Mouse (Mus musculus) neural tube, embryonic 12.5 days (tissue): ENCODE measurements around the gene Adig. TPM values are rescaled to one million over a fixed set of nuclear protein-coding genes. Genes with fewer than 3 reads are reported as not detected.
A peak's percentile ranks its signal among the peaks of the same experiment; 100 is the strongest.

Source experiments
- ATAC-seq: fragments of 200-750 bp; cut with Nextera tagmentation; 2 replicates; pipeline ENCODE4 v1.8.0; 2017; ENCODE audit warnings: low read depth, mild to moderate bottlenecking, moderate TSS enrichment, moderate library complexity; ENCODE audit not compliant: low FRiP score
- H3K27ac ChIP-seq: fragments of 300-500 bp; sonication (generic); 2 replicates; pipeline ENCODE4 v1.5.1; 2016
- H3K27me3 ChIP-seq: fragments of 300-500 bp; sonication (generic); replicated peaks from 2 replicates; pipeline ENCODE4 v1.6.1; 2016; ENCODE audit warnings: mild to moderate bottlenecking
- H3K36me3 ChIP-seq: fragments of 300-500 bp; sonication (generic); 2 replicates; pipeline ENCODE4 v1.6.1; 2016; ENCODE audit warnings: mild to moderate bottlenecking
- H3K4me1 ChIP-seq: fragments of 300-500 bp; sonication (generic); 2 replicates; pipeline ENCODE4 v1.6.1; 2016
- H3K4me2 ChIP-seq: fragments of 300-500 bp; sonication (generic); replicated peaks from 2 replicates; pipeline ENCODE4 v1.6.1; 2016; ENCODE audit warnings: mild to moderate bottlenecking
- H3K4me3 ChIP-seq: fragments of 300-500 bp; sonication (generic); 2 replicates; pipeline ENCODE4 v1.5.1; 2016
- H3K9ac ChIP-seq: fragments of 300-500 bp; sonication (generic); 2 replicates; pipeline ENCODE4 v1.6.1; 2016; ENCODE audit warnings: mild to moderate bottlenecking
- H3K9me3 ChIP-seq: fragments of 300-500 bp; sonication (generic); 2 replicates; pipeline ENCODE4 v1.6.1; 2016; ENCODE audit warnings: mild to moderate bottlenecking
- WGBS: fragments of 180-500 bp; shearing (Covaris S2); methylation state at CpG from one replicate; pipeline ENCODE4 v1.1.7; 2016; 5-methylcytosine and 5-hydroxymethylcytosine counted together
- polyA plus RNA-seq: library from polyadenylated mRNA; unstranded; fragments of >200 nt; fragmentation: Nextera tagmentation; extraction: Ambion mirVana; gene quantifications from 2 replicates; pipeline ENCODE4 v1.2.1, GENCODE M21; 2016

Adig gene
- polyA plus RNA-seq, 1 experiment from 2014 or later, result not detected

- H3K9ac ChIP-seq, result no peak within 1 kb of the TSS
- ATAC-seq, result no peak
- no peaks in the 10 kb centered on the region for H3K27me3 ChIP-seq
- no peaks in the 10 kb centered on the region for H3K36me3 ChIP-seq
- 92% methylated on average over 10 of the region's 10 CpGs for WGBS
- H3K4me2 ChIP-seq, result no peak within 1 kb of the TSS
- H3K27ac ChIP-seq, result no peak within 1 kb of the TSS
- no peaks in the 10 kb centered on the region for H3K9me3 ChIP-seq
- no peak within 1 kb of the TSS for H3K4me3 ChIP-seq
- H3K4me1 ChIP-seq, result no peaks in the 10 kb centered on the region
Observed at GRCm38 (mm10) chr2:158512528-158512927, 10.1 kb downstream of the Adig start, which contains the start of gene Arhgap40. TSS of gene Arhgap40 (plus strand) at chr2:158512796.

GRCm38 (mm10) chr2:158513821-158514336 lies 11.5 kb downstream of the Adig start:
- H3K36me3 ChIP-seq, result no peaks in the 10 kb centered on the region
- no peak overlapping the region for H3K4me3 ChIP-seq
- WGBS, result 83% methylated on average over 12 of the region's 12 CpGs
- no peak overlapping the region for H3K27ac ChIP-seq
- H3K9me3 ChIP-seq, result no peaks in the 10 kb centered on the region
- H3K4me2 ChIP-seq, result no peak overlapping the region
- H3K4me1 ChIP-seq, result no peaks in the 10 kb centered on the region
- H3K27me3 ChIP-seq, result no peaks in the 10 kb centered on the region
- no peak overlapping the region for H3K9ac ChIP-seq
- ATAC-seq, result no peak

- no peak overlapping the region for H3K4me2 ChIP-seq
- no peaks in the 10 kb centered on the region for H3K9me3 ChIP-seq
- no peak for ATAC-seq
- no peak overlapping the region for H3K27ac ChIP-seq
- WGBS, result 74% methylated on average over 6 of the region's 6 CpGs
- no peaks in the 10 kb centered on the region for H3K36me3 ChIP-seq
- no peak overlapping the region for H3K9ac ChIP-seq
- no peaks in the 10 kb centered on the region for H3K27me3 ChIP-seq
- H3K4me3 ChIP-seq, result no peak overlapping the region
- no peaks in the 10 kb centered on the region for H3K4me1 ChIP-seq
Observed at GRCm38 (mm10) chr2:158518583-158518982, 16.2 kb downstream of the Adig start.

- 85% methylated on average over 11 of the region's 11 CpGs for WGBS
- Histone ChIP-seq H3K9ac (no peak overlapping the region), H3K36me3 (no peaks in the 10 kb centered on the region), H3K27me3 (no peaks in the 10 kb centered on the region), H3K4me1 (no peaks in the 10 kb centered on the region), H3K4me3 (no peak overlapping the region), H3K27ac (no peak overlapping the region), H3K9me3 (no peaks in the 10 kb centered on the region), H3K4me2 (no peak overlapping the region)
- ATAC-seq, result no peak
Observed at GRCm38 (mm10) chr2:158519071-158519470, 16.7 kb downstream of the Adig start.

- Histone ChIP-seq H3K4me3 (no peak overlapping the region), H3K36me3 (no peaks in the 10 kb centered on the region), H3K4me1 (no peaks in the 10 kb centered on the region), H3K4me2 (no peak overlapping the region), H3K9me3 (no peaks in the 10 kb centered on the region), H3K27ac (no peak overlapping the region), H3K9ac (no peak overlapping the region), H3K27me3 (no peaks in the 10 kb centered on the region)
- no peak for ATAC-seq
- WGBS, result 88% methylated on average over 6 of the region's 6 CpGs
Observed at GRCm38 (mm10) chr2:158519800-158520199, 17.4 kb downstream of the Adig start.

GRCm38 (mm10) chr2:158523060-158523459 lies 20.6 kb downstream of the Adig start:
- H3K27me3 ChIP-seq, result no peaks in the 10 kb centered on the region
- H3K9ac ChIP-seq, result no peak overlapping the region
- no peak for ATAC-seq
- no peak overlapping the region for H3K27ac ChIP-seq
- H3K36me3 ChIP-seq, result no peaks in the 10 kb centered on the region
- H3K4me1 ChIP-seq, result no peaks in the 10 kb centered on the region
- no peak overlapping the region for H3K4me3 ChIP-seq
- WGBS, result 76% methylated on average over 8 of the region's 8 CpGs
- no peaks in the 10 kb centered on the region for H3K9me3 ChIP-seq
- H3K4me2 ChIP-seq, result no peak overlapping the region

- Histone ChIP-seq H3K4me2 (no peak overlapping the region), H3K27me3 (no peaks in the 10 kb centered on the region), H3K4me3 (no peak overlapping the region), H3K27ac (no peak overlapping the region), H3K9ac (no peak overlapping the region), H3K9me3 (no peaks in the 10 kb centered on the region), H3K4me1 (no peaks in the 10 kb centered on the region), H3K36me3 (no peaks in the 10 kb centered on the region)
- 80% methylated on average over 16 of the region's 16 CpGs for WGBS
- ATAC-seq, result no peak
Observed at GRCm38 (mm10) chr2:158524129-158524860, 21.9 kb downstream of the Adig start.

- Histone ChIP-seq H3K4me2 (no peak overlapping the region), H3K9me3 (0 out of 2 replicates have a peak, but pooled peaks cover 3% of the 10 kb centered on the region), H3K27ac (no peak overlapping the region), H3K4me1 (no peaks in the 10 kb centered on the region), H3K4me3 (no peak overlapping the region), H3K9ac (no peak overlapping the region), H3K27me3 (no peaks in the 10 kb centered on the region), H3K36me3 (no peaks in the 10 kb centered on the region)
- 9% methylated on average over 4 of the region's 4 CpGs for WGBS
- ATAC-seq, result peak; percentile 63
Observed at GRCm38 (mm10) chr2:158534090-158534489, 31.7 kb downstream of the Adig start.

GRCm38 (mm10) chr2:158534559-158534958 lies 32.1 kb downstream of the Adig start:
- H3K27ac ChIP-seq, result no peak overlapping the region
- H3K9me3 ChIP-seq, result 0 out of 2 replicates have a peak, but pooled peaks cover 3% of the 10 kb centered on the region
- H3K4me2 ChIP-seq, result no peak overlapping the region
- ATAC-seq, result peak; percentile 33; the same call in 1 of the 2 replicates
- no peaks in the 10 kb centered on the region for H3K36me3 ChIP-seq
- H3K27me3 ChIP-seq, result no peaks in the 10 kb centered on the region
- WGBS, result 79% methylated on average over 8 of the region's 8 CpGs
- no peaks in the 10 kb centered on the region; the same call in 1 of the 2 replicates for H3K4me1 ChIP-seq
- no peak overlapping the region for H3K9ac ChIP-seq
- no peak overlapping the region for H3K4me3 ChIP-seq

- Histone ChIP-seq H3K4me2 (peak overlapping the region; percentile 49), H3K4me1 (no peaks in the 10 kb centered on the region; the same call in 1 of the 2 replicates), H3K36me3 (no peaks in the 10 kb centered on the region), H3K9me3 (no peaks in the 10 kb centered on the region), H3K27me3 (no peaks in the 10 kb centered on the region), H3K4me3 (0 out of 2 replicates have a peak overlapping the region, but pooled peaks have one; percentile 1), H3K9ac (no peak overlapping the region), H3K27ac (no peak overlapping the region)
- WGBS, result 51% methylated on average over 24 of the region's 24 CpGs
- 0 out of 2 replicates have a peak, but pooled peaks have one; percentile 41 for ATAC-seq
Observed at GRCm38 (mm10) chr2:158539433-158540305, 37.3 kb downstream of the Adig start.

- H3K9me3 ChIP-seq, result no peaks in the 10 kb centered on the region
- ATAC-seq, result no peak
- no peak overlapping the region for H3K4me3 ChIP-seq
- no peaks in the 10 kb centered on the region; the same call in 1 of the 2 replicates for H3K4me1 ChIP-seq
- no peaks in the 10 kb centered on the region for H3K27me3 ChIP-seq
- 52% methylated on average over 4 of the region's 4 CpGs for WGBS
- no peak overlapping the region for H3K27ac ChIP-seq
- no peak overlapping the region for H3K9ac ChIP-seq
- no peak overlapping the region for H3K4me2 ChIP-seq
- no peaks in the 10 kb centered on the region for H3K36me3 ChIP-seq
Observed at GRCm38 (mm10) chr2:158541286-158541685, 38.9 kb downstream of the Adig start.

GRCm38 (mm10) chr2:158545266-158545665 lies 42.9 kb downstream of the Adig start:
- peaks cover 7% of the 10 kb centered on the region; the same call in 1 of the 2 replicates for H3K27me3 ChIP-seq
- ATAC-seq, result no peak
- no peaks in the 10 kb centered on the region for H3K9me3 ChIP-seq
- H3K9ac ChIP-seq, result no peak overlapping the region
- no peaks in the 10 kb centered on the region for H3K36me3 ChIP-seq
- H3K27ac ChIP-seq, result no peak overlapping the region
- no peak overlapping the region for H3K4me3 ChIP-seq
- H3K4me1 ChIP-seq, result 0 out of 2 replicates have a peak, but pooled peaks cover 5% of the 10 kb centered on the region
- 62% methylated on average over 2 of the region's 2 CpGs for WGBS
- H3K4me2 ChIP-seq, result no peak overlapping the region
